Mouse (Mus musculus) fat pad, adult 2 months (tissue): ENCODE data around the gene Cd9.

Experiments
- DNase-seq: peaks from one replicate; pipeline ENCODE4 v3.0.0-alpha.2; 2011; ENCODE audit warnings: low read depth, low spot score; ENCODE audit errors: extremely low read depth

Gene Cd9

GRCm38 (mm10) chr6:125410995-125411547, 83.5 kb downstream of the Cd9 start:
- DNase-seq, result no peak

GRCm38 (mm10) chr6:125410551-125410950, 84.0 kb downstream of the Cd9 start:
- no peak for DNase-seq
